Mouse (Mus musculus) liver (tissue): Measurements from ENCODE around the gene Khdc1c.
"Not testable (repeated sequence)": the region's sequence is repeated elsewhere in the genome, so short reads cannot be mapped to it uniquely, and the experiment has no call there.

Experiments used
- DNase-seq: peaks from one replicate; pipeline ENCODE4 v3.0.0-alpha.2; 2020; ENCODE audit warnings: mixed read lengths

Gene Khdc1c

GRCm38 (mm10) chr1:21368031-21368430 lies at the start of gene Khdc1c:
Khdc1c (plus strand) TSS chr1:21368331.
- not testable (repeated sequence) for DNase-seq

DNA sequence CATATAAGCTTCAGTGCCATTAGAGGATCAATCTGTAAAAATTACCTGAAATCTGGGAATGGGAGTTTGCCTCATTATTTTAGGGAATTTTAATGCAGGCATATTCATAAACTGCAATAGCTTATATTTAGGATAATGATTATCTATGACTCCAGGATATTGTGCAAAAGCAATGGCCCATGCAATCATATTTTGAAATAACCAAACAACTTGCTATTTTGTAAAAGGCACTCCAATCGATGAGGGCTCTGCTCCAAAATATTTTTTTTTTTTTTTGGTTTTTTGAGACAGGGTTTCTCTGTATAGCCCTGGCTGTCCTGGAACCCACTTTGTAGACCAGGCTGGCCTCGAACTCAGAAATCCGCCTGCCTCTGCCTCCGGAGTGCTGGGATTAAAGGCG lies 47.9 kb upstream of the Khdc1c start:
- DNase-seq = not testable (repeated sequence)

GRCm38 (mm10) chr1:21321656-21322055 lies 46.5 kb upstream of the Khdc1c start:
- no peak for DNase-seq

- no peak for DNase-seq
Observed at GRCm38 (mm10) chr1:21323996-21324574, 44.0 kb upstream of the Khdc1c start.

DNA sequence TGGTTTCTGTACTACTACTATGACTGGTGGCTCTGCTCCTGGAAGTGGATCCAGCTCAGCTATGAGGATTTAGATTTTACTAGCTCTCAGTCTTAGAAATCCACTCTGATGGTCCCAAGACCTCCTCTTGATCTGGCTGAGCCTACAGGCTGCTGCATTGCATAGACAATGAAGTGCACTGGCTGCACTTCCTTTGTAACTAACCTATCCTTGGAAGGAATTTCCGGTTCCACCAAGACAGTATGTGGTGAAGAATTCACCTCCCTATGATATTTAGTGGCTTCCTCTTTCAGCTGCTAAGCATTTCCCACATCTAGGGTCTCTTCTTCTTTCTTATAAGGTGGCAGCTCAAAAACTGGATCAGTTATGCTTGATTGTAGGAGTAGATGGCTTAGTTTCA lies 43.5 kb upstream of the Khdc1c start:
- no peak for DNase-seq

DNA sequence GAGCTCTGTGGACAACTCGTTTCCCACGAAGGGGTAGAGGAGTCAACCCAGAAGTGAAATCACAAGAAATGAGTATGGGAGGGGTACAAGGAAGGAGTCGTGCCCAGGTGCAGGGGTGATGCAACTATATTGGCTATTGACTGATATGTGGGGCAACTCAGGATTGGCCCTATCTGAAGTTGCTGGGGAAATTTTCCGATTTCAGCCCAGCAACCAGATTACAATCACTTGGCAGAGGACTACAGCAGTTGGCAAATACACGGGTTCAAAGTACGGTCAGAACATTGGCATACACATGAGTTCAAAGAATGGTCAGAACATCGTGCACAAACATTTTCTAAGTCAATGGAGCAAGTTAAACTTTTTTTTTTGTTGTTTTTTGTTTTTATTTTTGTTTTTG lies 41.4 kb upstream of the Khdc1c start:
- DNase-seq = no peak

- not testable (repeated sequence) for DNase-seq
Observed at GRCm38 (mm10) chr1:21331161-21331560, 37.0 kb upstream of the Khdc1c start.

DNA sequence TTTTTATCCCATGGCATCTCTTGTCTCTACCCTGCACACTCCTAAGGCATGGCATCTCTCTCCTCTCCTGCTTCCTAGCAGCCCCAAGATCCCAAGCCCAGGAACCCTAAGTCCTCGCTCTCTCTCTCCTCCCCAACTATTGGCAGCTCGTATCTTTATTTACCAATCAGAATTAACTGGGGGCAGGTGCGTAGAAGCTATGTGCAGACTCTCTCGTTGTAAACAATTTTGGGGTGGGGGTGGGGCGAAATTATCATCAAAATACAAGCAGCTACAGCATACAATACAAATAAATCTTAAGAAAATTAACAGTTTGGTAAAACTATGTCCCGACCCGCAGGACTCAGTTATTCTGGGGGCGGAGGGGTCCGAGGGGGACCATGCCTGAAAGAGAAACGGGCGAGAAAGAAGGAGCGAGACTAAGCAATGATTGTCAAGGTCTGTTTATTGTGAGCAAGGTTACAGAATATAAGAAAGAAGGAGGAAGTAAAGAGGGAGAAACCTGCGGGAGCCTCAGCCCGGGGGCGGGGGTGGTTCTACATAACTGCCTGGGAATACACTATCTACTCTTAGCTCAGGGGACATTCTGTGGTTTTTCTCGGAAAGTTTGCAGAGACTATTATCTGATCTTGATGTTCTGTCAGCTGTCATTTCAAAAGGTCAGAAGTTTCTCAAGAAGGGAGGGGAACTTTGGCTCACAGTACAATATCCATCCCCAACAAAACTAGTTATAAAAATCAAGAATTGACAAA lies 34.7 kb upstream of the Khdc1c start:
- peak; percentile 61 for DNase-seq

- no peak for DNase-seq
Observed at GRCm38 (mm10) chr1:21335836-21336235, 32.3 kb upstream of the Khdc1c start.

- no peak for DNase-seq
Observed at GRCm38 (mm10) chr1:21340745-21341144, 27.4 kb upstream of the Khdc1c start.

DNA sequence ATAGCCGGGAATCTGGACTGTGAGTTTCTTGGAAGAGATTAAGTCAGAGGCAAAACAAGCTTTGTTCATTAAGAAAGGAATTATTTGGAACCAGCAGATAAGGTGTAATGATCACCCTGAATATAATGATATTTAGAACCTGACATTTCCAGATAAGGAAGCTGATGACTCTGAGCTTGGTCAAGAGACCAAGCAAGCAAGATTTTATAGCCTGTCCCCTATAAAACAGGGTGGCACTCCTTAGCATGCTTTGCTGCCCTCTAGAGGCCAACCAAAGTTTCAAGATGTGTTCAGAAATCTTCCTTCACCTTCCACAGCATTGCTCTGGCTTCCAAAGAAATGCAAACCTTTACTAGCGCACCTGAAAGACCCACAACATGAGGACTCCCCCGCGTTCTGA lies 23.9 kb upstream of the Khdc1c start:
- DNase-seq = peak; percentile 41

DNA sequence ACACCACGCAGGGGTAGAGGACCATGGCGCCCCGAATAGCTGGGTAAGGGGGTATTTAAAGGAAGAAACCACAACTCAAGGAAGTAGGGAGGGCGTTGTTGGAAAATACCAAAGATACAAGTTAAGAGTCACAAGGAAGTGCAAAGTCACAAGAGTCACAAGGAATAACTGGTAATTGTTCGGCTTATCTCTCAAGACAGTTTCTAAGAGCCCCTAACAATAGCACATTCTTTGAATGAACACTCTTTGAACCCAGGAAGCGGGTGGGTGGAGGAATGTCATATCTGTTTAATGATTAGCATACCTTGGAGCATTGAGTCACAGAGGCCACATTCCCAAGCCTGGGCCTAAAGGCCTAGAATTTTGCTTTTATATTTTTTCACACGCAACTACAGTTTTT lies 23.4 kb upstream of the Khdc1c start:
- not testable (repeated sequence) for DNase-seq

DNA sequence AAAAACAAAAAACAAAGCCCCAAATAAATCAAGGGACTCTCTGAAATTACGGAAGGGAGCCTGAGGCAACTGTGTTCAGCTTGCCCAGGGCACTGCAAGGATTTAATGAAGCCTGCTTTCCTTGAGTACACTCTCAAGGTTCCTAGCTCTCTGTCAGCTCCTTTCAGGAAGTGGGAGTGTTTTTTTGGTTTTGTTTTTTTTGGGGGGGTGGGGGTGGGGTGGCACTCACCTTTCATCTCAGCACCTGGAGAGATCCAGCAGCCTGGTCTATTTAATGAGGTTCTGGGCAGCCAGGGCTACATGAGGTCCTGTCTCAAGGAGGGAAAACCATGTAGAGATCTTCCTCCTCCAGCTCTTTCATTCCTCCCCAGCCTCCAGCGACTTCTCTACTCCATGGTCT lies 18.8 kb upstream of the Khdc1c start, which contains the start of gene Khdc1a:
TSS of gene Khdc1a (plus strand) at position 301 of the 400 bp plus-strand sequence.
- DNase-seq = no peak

DNA sequence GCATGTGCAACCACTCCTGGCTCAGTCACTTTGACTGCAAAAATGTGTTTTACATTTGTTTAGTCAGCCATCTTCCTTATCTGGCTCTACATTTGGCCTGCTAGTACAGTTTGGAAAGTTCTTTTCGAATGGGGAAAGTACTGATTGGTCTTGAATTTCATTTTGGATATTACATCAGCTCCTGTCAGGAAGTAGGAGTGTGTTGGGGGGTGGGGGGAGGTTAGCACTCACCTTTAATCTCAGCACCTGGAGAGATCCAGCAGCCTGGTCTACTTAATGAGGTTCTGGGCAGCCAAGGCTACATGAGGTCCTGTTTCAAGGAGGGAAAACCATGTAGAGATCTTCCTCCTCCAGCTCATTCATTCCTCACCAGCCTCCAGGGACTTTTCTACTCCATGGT lies 15.1 kb downstream of the Khdc1c start, which contains the start of gene Khdc1b:
TSS of gene Khdc1b (plus strand) at position 301 of the 400 bp plus-strand sequence.
- DNase-seq = no peak

- DNase-seq = no peak
Observed at GRCm38 (mm10) chr1:21391138-21391671, 23.1 kb downstream of the Khdc1c start.

GRCm38 (mm10) chr1:21402804-21403203 lies 34.7 kb downstream of the Khdc1c start:
- DNase-seq = no peak

GRCm38 (mm10) chr1:21407266-21407665 lies 39.1 kb downstream of the Khdc1c start:
- no peak for DNase-seq

DNA sequence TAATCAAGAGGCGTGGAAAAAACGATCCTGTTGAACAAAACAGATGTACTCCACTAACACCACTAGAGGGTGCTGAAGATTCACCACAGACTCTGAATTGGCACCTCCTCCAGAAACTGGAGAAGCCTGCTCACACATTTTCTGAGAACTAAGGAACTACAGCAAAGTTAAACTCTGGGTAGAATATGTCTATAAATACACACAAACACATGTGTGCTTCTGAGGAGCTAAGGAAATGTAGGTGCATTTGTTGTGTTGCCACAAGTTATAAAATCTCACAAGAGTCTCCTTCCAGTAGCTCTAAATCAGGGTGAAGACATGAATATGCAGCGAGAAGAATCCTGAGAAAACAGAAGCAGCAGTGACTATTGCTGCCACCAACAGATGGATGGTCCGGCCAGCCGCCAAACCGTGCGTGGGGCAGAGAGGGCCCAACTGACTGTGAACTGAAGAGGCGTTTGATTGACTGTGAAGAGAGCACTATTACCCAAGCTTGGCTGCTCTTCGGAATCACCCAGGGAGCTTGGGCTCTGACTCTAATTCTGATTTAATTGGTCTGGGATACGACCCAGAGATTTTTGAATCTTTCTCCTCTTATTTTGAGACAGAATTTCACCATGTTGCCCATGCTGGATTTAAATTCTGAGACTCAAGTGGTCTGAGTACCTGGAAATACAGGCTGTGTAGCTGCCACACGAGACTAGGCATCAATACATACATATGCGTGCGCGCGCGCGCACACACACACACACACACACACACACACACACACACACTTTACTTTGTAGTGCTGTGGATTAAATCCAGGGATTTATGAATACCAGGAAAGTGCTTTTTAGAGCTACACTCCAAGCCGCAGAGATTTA lies 43.4 kb downstream of the Khdc1c start:
- DNase-seq = no peak

DNA sequence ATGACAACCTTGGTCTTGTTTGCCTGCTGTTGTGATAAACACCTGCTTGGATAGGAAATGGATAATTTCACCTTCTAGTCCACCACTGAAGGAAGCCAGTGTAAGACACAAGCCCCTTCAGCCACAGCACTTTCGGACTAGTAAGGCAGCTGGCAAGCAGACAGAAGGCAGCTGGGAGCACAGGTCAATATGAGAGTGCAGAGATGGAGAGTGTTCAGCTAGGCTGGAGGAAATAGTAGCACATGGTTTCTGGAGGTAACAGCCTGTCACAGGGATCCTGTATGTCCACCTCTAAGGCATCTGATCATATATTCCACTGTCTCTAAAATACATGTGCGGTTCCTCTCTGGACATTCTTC lies 44.0 kb downstream of the Khdc1c start:
- DNase-seq = no peak

- no peak for DNase-seq
Observed at GRCm38 (mm10) chr1:21419370-21419769, 51.2 kb downstream of the Khdc1c start.
